Mouse (Mus musculus) thymus, adult 2 months (tissue): ENCODE measurements at regions not wholly inside any gene's neighbourhood (a gene's known extent, or its start where the extent isn't known, plus 50 kb on each side); places are given as distances from the start of the nearest gene placed in this dataset.

Experiments used
- DNase-seq: peaks from one replicate; pipeline ENCODE4 v3.0.0; 2021
- H3K27ac ChIP-seq: fragments of 200-500 bp; 2 replicates; pipeline ENCODE4 v1.5.1; 2012; ENCODE audit warnings: low read length, control low read depth; ENCODE audit not compliant: control insufficient read depth, insufficient read depth
- H3K27me3 ChIP-seq: fragments of 200-500 bp; 2 replicates; pipeline ENCODE4 v1.6.1; 2012; ENCODE audit warnings: mild to moderate bottlenecking, low read length, moderate library complexity, mixed read lengths; ENCODE audit not compliant: control insufficient read depth, insufficient read depth
- H3K36me3 ChIP-seq: fragments of 200-500 bp; 2 replicates; pipeline ENCODE4 v1.6.1; 2012; ENCODE audit warnings: mild to moderate bottlenecking, low read length, moderate library complexity; ENCODE audit not compliant: control insufficient read depth, insufficient read depth
- H3K4me1 ChIP-seq: fragments of 200-500 bp; replicated peaks from 2 replicates; pipeline ENCODE4 v1.6.1; 2012; ENCODE audit warnings: low read length; ENCODE audit not compliant: control insufficient read depth, insufficient read depth
- H3K4me3 ChIP-seq: fragments of 200-500 bp; 2 replicates; pipeline ENCODE4 v1.5.1; 2012; ENCODE audit warnings: mild to moderate bottlenecking, low read length, control low read depth, moderate library complexity; ENCODE audit not compliant: control insufficient read depth, insufficient read depth
- CTCF ChIP-seq: fragments of 200-500 bp; IDR thresholded peaks from 2 replicates; pipeline ENCODE4 v1.5.1; 2012; ENCODE audit warnings: mild to moderate bottlenecking, control low read depth, low read length, moderate library complexity, borderline replicate concordance; ENCODE audit not compliant: control insufficient read depth, poor library complexity, insufficient read depth; ENCODE audit errors: extremely low read depth
- POLR2A ChIP-seq: fragments of 200-500 bp; IDR thresholded peaks from 2 replicates; pipeline ENCODE4 v1.6.1; 2012; ENCODE audit warnings: mild to moderate bottlenecking, low read length, control low read depth, moderate library complexity; ENCODE audit not compliant: control insufficient read depth, poor library complexity, insufficient read depth; ENCODE audit errors: extremely low read depth
- WGBS: fragments of 180-500 bp; shearing (Covaris S2); methylation state at CpG from one replicate; pipeline ENCODE4 v1.1.7; 2018; 5-methylcytosine and 5-hydroxymethylcytosine counted together

- H3K36me3 ChIP-seq: no peaks in the 10 kb centered on the region
- no peak for TF ChIP-seq CTCF
- TF ChIP-seq POLR2A: no peak
- H3K4me1 ChIP-seq: no peaks in the 10 kb centered on the region
- no peaks in the 10 kb centered on the region for H3K27me3 ChIP-seq
- WGBS: 93% methylated on average over 3 of the region's 3 CpGs
- H3K27ac ChIP-seq: no peak overlapping the region
- DNase-seq: no peak
- no peak overlapping the region for H3K4me3 ChIP-seq
These were observed 223.0 kb upstream of the Spred2 start for GRCm38 (mm10) chr11:19701198-19701597.

- H3K4me3 ChIP-seq: no peak overlapping the region
- no peaks in the 10 kb centered on the region for H3K36me3 ChIP-seq
- no peak for TF ChIP-seq POLR2A
- TF ChIP-seq CTCF: no peak
These were observed 215.4 kb upstream of the Spred2 start for GRCm38 (mm10) chr11:19708821-19709220.

GRCm38 (mm10) chr11:19709337-19709736 lies 214.8 kb upstream of the Spred2 start:
- Histone ChIP-seq H3K36me3 (no peaks in the 10 kb centered on the region), H3K27me3 (no peaks in the 10 kb centered on the region), H3K4me3 (no peak overlapping the region), H3K27ac (no peak overlapping the region), H3K4me1 (no peaks in the 10 kb centered on the region)
- DNase-seq: no peak
- WGBS: 95% methylated on average over 8 of the region's 8 CpGs
- TF ChIP-seq POLR2A: no peak
- no peak for TF ChIP-seq CTCF

More at GRCm38 (mm10) chr11:19708821-19709220, 215.4 kb upstream of the Spred2 start:
- 92% methylated on average over 6 of the region's 6 CpGs for WGBS
- H3K27me3 ChIP-seq: no peaks in the 10 kb centered on the region
- no peak overlapping the region for H3K27ac ChIP-seq
- H3K4me1 ChIP-seq: no peaks in the 10 kb centered on the region
- no peak for DNase-seq

GRCm38 (mm10) chr11:19713091-19713490 lies 211.1 kb upstream of the Spred2 start:
- Histone ChIP-seq H3K4me1 (no peaks in the 10 kb centered on the region), H3K36me3 (no peaks in the 10 kb centered on the region), H3K27me3 (no peaks in the 10 kb centered on the region), H3K4me3 (no peak overlapping the region), H3K27ac (no peak overlapping the region)
- no peak for DNase-seq
- WGBS: 94% methylated on average over 8 of the region's 8 CpGs
- no peak for TF ChIP-seq POLR2A
- TF ChIP-seq CTCF: no peak

GRCm38 (mm10) chr11:19713597-19713996 lies 210.6 kb upstream of the Spred2 start:
- WGBS: 72% methylated on average over 20 of the region's 20 CpGs
- DNase-seq: no peak

GRCm38 (mm10) chr11:19714211-19714610 lies 210.0 kb upstream of the Spred2 start:
- Histone ChIP-seq H3K4me3 (no peak overlapping the region), H3K36me3 (no peaks in the 10 kb centered on the region), H3K27ac (no peak overlapping the region), H3K4me1 (no peaks in the 10 kb centered on the region), H3K27me3 (no peaks in the 10 kb centered on the region)
- TF ChIP-seq POLR2A (no peak), CTCF (no peak)
- WGBS: 52% methylated on average over 5 of the region's 5 CpGs
- DNase-seq: no peak

More at GRCm38 (mm10) chr11:19713597-19713996, 210.6 kb upstream of the Spred2 start:
- Histone ChIP-seq H3K4me1 (no peaks in the 10 kb centered on the region), H3K27me3 (no peaks in the 10 kb centered on the region), H3K4me3 (no peak overlapping the region), H3K27ac (no peak overlapping the region), H3K36me3 (no peaks in the 10 kb centered on the region)
- no peak for TF ChIP-seq POLR2A
- TF ChIP-seq CTCF: no peak
